Mouse (Mus musculus): ENCODE data around the gene Inpp5a. TPM values are rescaled to one million over a fixed set of nuclear protein-coding genes. Genes with fewer than 3 reads are reported as not detected.

Inpp5a gene
- polyA plus RNA-seq, 1 experiment from 2014 or later = 4.0 TPM

- DNase-seq = no peak
- Histone ChIP-seq H3K27ac (no peak overlapping the region), H3K9me3 (replicated peaks) (no peaks in the 10 kb centered on the region), H3K36me3 (no peaks in the 10 kb centered on the region), H3K9ac (no peak overlapping the region), H3K27me3 (no peaks in the 10 kb centered on the region), H3K4me1 (replicated peaks) (peaks cover 33% of the 10 kb centered on the region), H3K4me3 (replicated peaks) (no peak overlapping the region), H3K4me2 (no peak overlapping the region)
- WGBS (ENCODE audit: insufficient replicate concordance) = 72% methylated on average over 4 of the region's 4 CpGs
- no peak for ATAC-seq (ENCODE audit: low read depth)
Measured at GRCm38 (mm10) chr7:139469457-139469856, 80.5 kb downstream of the Inpp5a start.

- Histone ChIP-seq H3K27ac (no peak overlapping the region), H3K9me3 (replicated peaks) (no peaks in the 10 kb centered on the region), H3K9ac (no peak overlapping the region), H3K4me3 (replicated peaks) (no peak overlapping the region), H3K4me2 (no peak overlapping the region), H3K36me3 (no peaks in the 10 kb centered on the region), H3K4me1 (replicated peaks) (peaks cover 32% of the 10 kb centered on the region), H3K27me3 (no peaks in the 10 kb centered on the region)
- DNase-seq (no peak), ATAC-seq (ENCODE audit: low read depth) (no peak)
- 51% methylated on average over 2 of the region's 2 CpGs for WGBS (ENCODE audit: insufficient replicate concordance)
Measured at GRCm38 (mm10) chr7:139470481-139470880, 81.6 kb downstream of the Inpp5a start.

GRCm38 (mm10) chr7:139472052-139472451 is 83.1 kb downstream of the Inpp5a start:
- H3K4me3 ChIP-seq (replicated peaks) = no peak overlapping the region
- no peaks in the 10 kb centered on the region for H3K9me3 ChIP-seq (replicated peaks)
- H3K36me3 ChIP-seq = no peaks in the 10 kb centered on the region
- H3K4me2 ChIP-seq = no peak overlapping the region
- peaks cover 17% of the 10 kb centered on the region for H3K4me1 ChIP-seq (replicated peaks)
- DNase-seq (no peak), ATAC-seq (ENCODE audit: low read depth) (no peak)
- H3K9ac ChIP-seq = no peak overlapping the region
- H3K27ac ChIP-seq = no peak overlapping the region
- WGBS (ENCODE audit: insufficient replicate concordance) = 70% methylated on average over 1 of the region's 1 CpGs
- no peaks in the 10 kb centered on the region for H3K27me3 ChIP-seq

- no peaks in the 10 kb centered on the region for H3K9me3 ChIP-seq (replicated peaks)
- no peak overlapping the region for H3K4me3 ChIP-seq (replicated peaks)
- DNase-seq (peak; percentile 28), ATAC-seq (ENCODE audit: low read depth) (peak; percentile 49)
- no peak overlapping the region for H3K4me2 ChIP-seq
- no peaks in the 10 kb centered on the region for H3K27me3 ChIP-seq
- no peak overlapping the region for H3K9ac ChIP-seq
- 22% methylated on average over 7 of the region's 7 CpGs for WGBS (ENCODE audit: insufficient replicate concordance)
- H3K27ac ChIP-seq = no peak overlapping the region
- H3K36me3 ChIP-seq = no peaks in the 10 kb centered on the region
- H3K4me1 ChIP-seq (replicated peaks) = peaks cover 8% of the 10 kb centered on the region
Measured at GRCm38 (mm10) chr7:139472865-139473549, 84.1 kb downstream of the Inpp5a start.

- H3K36me3 ChIP-seq = no peaks in the 10 kb centered on the region
- H3K27ac ChIP-seq = no peak overlapping the region
- ATAC-seq (ENCODE audit: low read depth) = no peak
- no peak overlapping the region for H3K4me2 ChIP-seq
- H3K9ac ChIP-seq = no peak overlapping the region
- no peaks in the 10 kb centered on the region for H3K27me3 ChIP-seq
- WGBS (ENCODE audit: insufficient replicate concordance) = 48% methylated on average over 4 of the region's 4 CpGs
- no peaks in the 10 kb centered on the region for H3K9me3 ChIP-seq (replicated peaks)
- no peak overlapping the region for H3K4me3 ChIP-seq (replicated peaks)
- H3K4me1 ChIP-seq (replicated peaks) = no peaks in the 10 kb centered on the region
- no peak for DNase-seq
Measured at GRCm38 (mm10) chr7:139475896-139476295, 87.0 kb downstream of the Inpp5a start.

- no peak overlapping the region for H3K4me2 ChIP-seq
- H3K4me3 ChIP-seq (replicated peaks) = no peak overlapping the region
- ATAC-seq (ENCODE audit: low read depth) (no peak), DNase-seq (no peak)
- no peaks in the 10 kb centered on the region for H3K36me3 ChIP-seq
- no peaks in the 10 kb centered on the region for H3K9me3 ChIP-seq (replicated peaks)
- WGBS (ENCODE audit: insufficient replicate concordance) = 29% methylated on average over 2 of the region's 2 CpGs
- H3K4me1 ChIP-seq (replicated peaks) = no peaks in the 10 kb centered on the region
- H3K9ac ChIP-seq = no peak overlapping the region
- H3K27ac ChIP-seq = no peak overlapping the region
- no peaks in the 10 kb centered on the region for H3K27me3 ChIP-seq
Measured at GRCm38 (mm10) chr7:139476700-139477099, 87.8 kb downstream of the Inpp5a start.

- Histone ChIP-seq H3K27ac (no peak overlapping the region), H3K4me2 (no peak overlapping the region), H3K9ac (no peak overlapping the region), H3K9me3 (replicated peaks) (no peaks in the 10 kb centered on the region), H3K4me1 (replicated peaks) (no peaks in the 10 kb centered on the region), H3K4me3 (replicated peaks) (no peak overlapping the region), H3K36me3 (no peaks in the 10 kb centered on the region), H3K27me3 (no peaks in the 10 kb centered on the region)
- no peak for DNase-seq
- ATAC-seq (ENCODE audit: low read depth) = no peak
- WGBS (ENCODE audit: insufficient replicate concordance) = 67% methylated on average over 3 of the region's 3 CpGs
Measured at GRCm38 (mm10) chr7:139477748-139478147, 88.8 kb downstream of the Inpp5a start.

- WGBS (ENCODE audit: insufficient replicate concordance) = 22% methylated on average over 1 of the region's 1 CpGs
- no peaks in the 10 kb centered on the region for H3K27me3 ChIP-seq
- H3K4me3 ChIP-seq (replicated peaks) = no peak overlapping the region
- no peak overlapping the region for H3K27ac ChIP-seq
- H3K4me1 ChIP-seq (replicated peaks) = no peaks in the 10 kb centered on the region
- no peaks in the 10 kb centered on the region for H3K9me3 ChIP-seq (replicated peaks)
- no peak for ATAC-seq (ENCODE audit: low read depth)
- H3K4me2 ChIP-seq = no peak overlapping the region
- no peaks in the 10 kb centered on the region for H3K36me3 ChIP-seq
- no peak for DNase-seq
- H3K9ac ChIP-seq = no peak overlapping the region
Measured at GRCm38 (mm10) chr7:139479077-139479476, 90.2 kb downstream of the Inpp5a start.

- Histone ChIP-seq H3K9me3 (replicated peaks) (no peaks in the 10 kb centered on the region), H3K27me3 (no peaks in the 10 kb centered on the region), H3K4me3 (replicated peaks) (no peak overlapping the region), H3K9ac (no peak overlapping the region), H3K4me2 (no peak overlapping the region), H3K27ac (no peak overlapping the region), H3K4me1 (replicated peaks) (no peaks in the 10 kb centered on the region), H3K36me3 (no peaks in the 10 kb centered on the region)
- DNase-seq (no peak), ATAC-seq (ENCODE audit: low read depth) (no peak)
- 77% methylated on average over 6 of the region's 6 CpGs for WGBS (ENCODE audit: insufficient replicate concordance)
Measured at GRCm38 (mm10) chr7:139479626-139480025, 90.7 kb downstream of the Inpp5a start.

- no peaks in the 10 kb centered on the region for H3K27me3 ChIP-seq
- DNase-seq (no peak), ATAC-seq (ENCODE audit: low read depth) (no peak)
- no peak overlapping the region for H3K9ac ChIP-seq
- H3K4me2 ChIP-seq = no peak overlapping the region
- H3K27ac ChIP-seq = no peak overlapping the region
- H3K9me3 ChIP-seq (replicated peaks) = no peaks in the 10 kb centered on the region
- no peaks in the 10 kb centered on the region for H3K36me3 ChIP-seq
- no peaks in the 10 kb centered on the region for H3K4me1 ChIP-seq (replicated peaks)
- 55% methylated on average over 9 of the region's 9 CpGs for WGBS (ENCODE audit: insufficient replicate concordance)
- H3K4me3 ChIP-seq (replicated peaks) = no peak overlapping the region
Measured at GRCm38 (mm10) chr7:139484206-139484955, 95.5 kb downstream of the Inpp5a start.

- Histone ChIP-seq H3K9me3 (replicated peaks) (no peaks in the 10 kb centered on the region), H3K4me1 (replicated peaks) (no peaks in the 10 kb centered on the region), H3K27ac (no peak overlapping the region), H3K36me3 (no peaks in the 10 kb centered on the region), H3K4me3 (replicated peaks) (no peak overlapping the region), H3K9ac (no peak overlapping the region), H3K27me3 (no peaks in the 10 kb centered on the region), H3K4me2 (no peak overlapping the region)
- DNase-seq (no peak), ATAC-seq (ENCODE audit: low read depth) (no peak)
- WGBS (ENCODE audit: insufficient replicate concordance) = 39% methylated on average over 3 of the region's 3 CpGs
Measured at GRCm38 (mm10) chr7:139489721-139490211, 100.9 kb downstream of the Inpp5a start.

GRCm38 (mm10) chr7:139492351-139492750 is 103.4 kb downstream of the Inpp5a start:
- Histone ChIP-seq H3K4me1 (replicated peaks) (no peaks in the 10 kb centered on the region), H3K36me3 (no peaks in the 10 kb centered on the region), H3K27ac (no peak overlapping the region), H3K9me3 (replicated peaks) (no peaks in the 10 kb centered on the region), H3K4me2 (no peak overlapping the region), H3K27me3 (no peaks in the 10 kb centered on the region), H3K9ac (no peak overlapping the region), H3K4me3 (replicated peaks) (no peak overlapping the region)
- DNase-seq = no peak
- WGBS (ENCODE audit: insufficient replicate concordance) = 64% methylated on average over 4 of the region's 4 CpGs
- no peak for ATAC-seq (ENCODE audit: low read depth)

All from liver, embryonic 13.5 days (tissue).